Mouse (Mus musculus) stomach, embryonic 16.5 days (tissue): ENCODE data around the gene Rpl36a. TPM values are rescaled to one million over a fixed set of nuclear protein-coding genes. Genes with fewer than 3 reads are reported as not detected.

Experiments
- ATAC-seq: fragments of 200-750 bp; cut with Nextera tagmentation; 2 replicates; pipeline ENCODE4 v1.8.0; 2017; ENCODE audit warnings: moderate number of reproducible peaks, moderate TSS enrichment; ENCODE audit not compliant: insufficient read depth, low FRiP score
- H3K27ac ChIP-seq: fragments of 300-500 bp; sonication (generic); 2 replicates; pipeline ENCODE4 v1.5.1; 2014; ENCODE audit warnings: low read length
- H3K27me3 ChIP-seq: fragments of 300-500 bp; sonication (generic); 2 replicates; pipeline ENCODE4 v1.6.1; 2014; ENCODE audit warnings: low read length, control low read depth, mixed read lengths; ENCODE audit not compliant: control insufficient read depth, insufficient read depth
- H3K36me3 ChIP-seq: fragments of 300-500 bp; sonication (generic); 2 replicates; pipeline ENCODE4 v1.6.1; 2014; ENCODE audit warnings: low read length; ENCODE audit not compliant: control insufficient read depth, insufficient read depth
- H3K4me1 ChIP-seq: fragments of 300-500 bp; sonication (generic); 2 replicates; pipeline ENCODE4 v1.6.1; 2014; ENCODE audit warnings: low read length, control low read depth, mixed read lengths; ENCODE audit not compliant: control insufficient read depth, insufficient read depth
- H3K4me2 ChIP-seq: fragments of 300-500 bp; sonication (generic); 2 replicates; pipeline ENCODE4 v1.6.1; 2014; ENCODE audit warnings: low read depth, low read length, mixed read lengths
- H3K4me3 ChIP-seq: fragments of 300-500 bp; sonication (generic); replicated peaks from 2 replicates; pipeline ENCODE4 v1.5.1; 2014; ENCODE audit warnings: mild to moderate bottlenecking, low read length
- H3K9ac ChIP-seq: fragments of 300-500 bp; sonication (generic); 2 replicates; pipeline ENCODE4 v1.6.1; 2014; ENCODE audit warnings: low read length
- H3K9me3 ChIP-seq: fragments of 300-500 bp; sonication (generic); replicated peaks from 2 replicates; pipeline ENCODE4 v1.6.1; 2016; ENCODE audit warnings: low read length, control low read depth; ENCODE audit not compliant: control insufficient read depth
- WGBS: fragments of 180-500 bp; shearing (Covaris S2); extraction: QIAGEN DNeasy Blood & Tissue Kit; methylation state at CpG from one replicate; pipeline ENCODE4 v1.1.7; 2014; 5-methylcytosine and 5-hydroxymethylcytosine counted together
- polyA plus RNA-seq: library from polyadenylated mRNA; unstranded; fragments of >200 nt; fragmentation: Nextera tagmentation; extraction: Ambion mirVana; gene quantifications from 2 replicates; pipeline ENCODE4 v1.2.1, GENCODE M21; 2015

Gene Rpl36a
- polyA plus RNA-seq, 1 experiment from 2014 or later: 424 TPM

- Histone ChIP-seq H3K36me3 (no peaks in the 10 kb centered on the region), H3K4me3 (no peak overlapping the region), H3K4me1 (no peaks in the 10 kb centered on the region), H3K9ac (no peak overlapping the region), H3K27me3 (no peaks in the 10 kb centered on the region), H3K4me2 (no peak overlapping the region), H3K9me3 (no peaks in the 10 kb centered on the region), H3K27ac (no peak overlapping the region)
- ATAC-seq: no peak
- 74% methylated on average over 6 of the region's 6 CpGs for WGBS
Observed at GRCm38 (mm10) chrX:134554425-134554824, 31.0 kb upstream of the Rpl36a start.

GRCm38 (mm10) chrX:134564326-134564725 is 21.1 kb upstream of the Rpl36a start:
- H3K4me3 ChIP-seq: no peak overlapping the region
- no peaks in the 10 kb centered on the region for H3K36me3 ChIP-seq
- no peaks in the 10 kb centered on the region; the same call in 1 of the 2 replicates for H3K27me3 ChIP-seq
- no peak for ATAC-seq
- H3K4me2 ChIP-seq: no peak overlapping the region
- H3K27ac ChIP-seq: no peak overlapping the region
- 71% methylated on average over 4 of the region's 4 CpGs for WGBS
- H3K4me1 ChIP-seq: no peaks in the 10 kb centered on the region
- H3K9me3 ChIP-seq: no peaks in the 10 kb centered on the region
- no peak overlapping the region for H3K9ac ChIP-seq

GRCm38 (mm10) chrX:134566536-134567222 is 18.8 kb upstream of the Rpl36a start:
- H3K27ac ChIP-seq: no peak overlapping the region
- WGBS: 78% methylated on average over 8 of the region's 8 CpGs

GRCm38 (mm10) chrX:134577896-134578295 is 7.6 kb upstream of the Rpl36a start:
- H3K9me3 ChIP-seq: no peaks in the 10 kb centered on the region
- H3K27ac ChIP-seq: no peak overlapping the region
- H3K27me3 ChIP-seq: no peaks in the 10 kb centered on the region
- no peaks in the 10 kb centered on the region for H3K4me1 ChIP-seq
- no peaks in the 10 kb centered on the region for H3K36me3 ChIP-seq
- ATAC-seq: no peak
- H3K9ac ChIP-seq: no peak overlapping the region
- no peak overlapping the region for H3K4me2 ChIP-seq
- H3K4me3 ChIP-seq: no peak overlapping the region
- WGBS: 81% methylated on average over 4 of the region's 4 CpGs

More at GRCm38 (mm10) chrX:134566536-134567222, 18.8 kb upstream of the Rpl36a start:
- Histone ChIP-seq H3K27me3 (no peaks in the 10 kb centered on the region), H3K9ac (no peak overlapping the region), H3K4me2 (no peak overlapping the region), H3K4me1 (no peaks in the 10 kb centered on the region), H3K4me3 (no peak overlapping the region), H3K36me3 (no peaks in the 10 kb centered on the region), H3K9me3 (no peaks in the 10 kb centered on the region)
- no peak for ATAC-seq

DNA sequence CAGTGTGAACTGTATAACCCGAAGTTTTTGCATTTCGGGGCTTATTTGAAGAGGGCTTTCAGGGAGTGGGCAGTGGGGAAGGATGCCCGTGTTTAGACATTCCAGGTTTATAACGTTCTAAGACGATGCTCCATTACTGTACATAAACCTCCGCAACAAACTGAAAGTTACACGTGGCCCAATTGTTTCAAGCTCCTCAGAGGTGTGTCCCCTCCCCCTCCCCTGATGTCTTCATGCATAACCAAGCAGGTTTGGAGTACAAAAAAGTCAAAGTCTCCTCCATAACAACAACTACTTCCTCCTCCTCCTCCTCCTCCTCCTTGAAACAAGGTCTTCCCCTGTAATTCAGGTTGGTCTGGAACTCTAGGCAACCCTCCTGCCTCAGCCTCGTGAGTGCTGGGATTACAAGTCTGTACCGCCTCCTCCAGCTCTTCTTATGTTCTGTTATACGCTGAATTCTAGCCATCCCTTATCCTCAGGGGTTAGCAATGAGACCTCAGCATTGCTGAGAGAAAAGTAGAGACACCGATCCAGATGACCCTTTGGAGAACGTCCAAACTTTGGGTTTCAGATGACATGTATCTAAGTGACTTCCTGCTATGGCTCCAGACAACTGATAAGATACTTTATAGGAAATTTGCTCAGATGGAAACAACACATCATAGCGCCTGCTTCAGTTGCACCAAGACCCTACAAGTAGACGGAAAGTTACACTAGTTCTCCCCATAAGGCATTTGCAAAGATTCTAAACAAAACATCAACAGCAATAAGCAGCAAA is 4.7 kb upstream of the Rpl36a start:
- ATAC-seq: no peak
- no peak overlapping the region for H3K4me2 ChIP-seq
- no peak overlapping the region for H3K27ac ChIP-seq
- WGBS: 82% methylated on average over 14 of the region's 14 CpGs
- H3K4me3 ChIP-seq: no peak overlapping the region
- no peaks in the 10 kb centered on the region for H3K9me3 ChIP-seq
- no peaks in the 10 kb centered on the region for H3K36me3 ChIP-seq
- no peak overlapping the region for H3K9ac ChIP-seq
- H3K4me1 ChIP-seq: no peaks in the 10 kb centered on the region
- no peaks in the 10 kb centered on the region for H3K27me3 ChIP-seq

DNA sequence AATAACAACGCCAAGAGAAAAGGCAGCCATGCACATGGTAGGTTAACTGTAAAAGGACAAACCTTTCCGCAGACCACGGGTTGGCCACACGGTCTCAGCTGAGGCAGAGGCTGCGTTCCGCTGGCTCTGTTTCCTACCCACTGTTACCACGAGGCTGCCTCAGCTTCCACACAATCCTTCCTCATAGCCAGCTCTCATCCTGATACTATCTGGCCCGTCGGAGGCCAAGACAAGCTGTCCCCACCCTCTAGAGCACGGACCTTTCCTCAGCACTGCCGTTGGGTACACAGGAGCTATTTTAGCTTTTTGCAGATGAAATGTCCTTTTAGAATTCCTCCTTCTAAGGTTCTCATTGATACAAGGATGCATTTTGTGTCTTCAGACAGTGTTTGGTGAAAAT is 3.2 kb upstream of the Rpl36a start:
- no peak overlapping the region for H3K27ac ChIP-seq
- no peak overlapping the region for H3K9ac ChIP-seq
- no peak overlapping the region for H3K4me3 ChIP-seq
- no peaks in the 10 kb centered on the region for H3K4me1 ChIP-seq
- no peak for ATAC-seq
- no peaks in the 10 kb centered on the region for H3K36me3 ChIP-seq
- WGBS: 72% methylated on average over 11 of the region's 11 CpGs
- H3K9me3 ChIP-seq: no peaks in the 10 kb centered on the region
- no peaks in the 10 kb centered on the region for H3K27me3 ChIP-seq
- no peak overlapping the region for H3K4me2 ChIP-seq

DNA sequence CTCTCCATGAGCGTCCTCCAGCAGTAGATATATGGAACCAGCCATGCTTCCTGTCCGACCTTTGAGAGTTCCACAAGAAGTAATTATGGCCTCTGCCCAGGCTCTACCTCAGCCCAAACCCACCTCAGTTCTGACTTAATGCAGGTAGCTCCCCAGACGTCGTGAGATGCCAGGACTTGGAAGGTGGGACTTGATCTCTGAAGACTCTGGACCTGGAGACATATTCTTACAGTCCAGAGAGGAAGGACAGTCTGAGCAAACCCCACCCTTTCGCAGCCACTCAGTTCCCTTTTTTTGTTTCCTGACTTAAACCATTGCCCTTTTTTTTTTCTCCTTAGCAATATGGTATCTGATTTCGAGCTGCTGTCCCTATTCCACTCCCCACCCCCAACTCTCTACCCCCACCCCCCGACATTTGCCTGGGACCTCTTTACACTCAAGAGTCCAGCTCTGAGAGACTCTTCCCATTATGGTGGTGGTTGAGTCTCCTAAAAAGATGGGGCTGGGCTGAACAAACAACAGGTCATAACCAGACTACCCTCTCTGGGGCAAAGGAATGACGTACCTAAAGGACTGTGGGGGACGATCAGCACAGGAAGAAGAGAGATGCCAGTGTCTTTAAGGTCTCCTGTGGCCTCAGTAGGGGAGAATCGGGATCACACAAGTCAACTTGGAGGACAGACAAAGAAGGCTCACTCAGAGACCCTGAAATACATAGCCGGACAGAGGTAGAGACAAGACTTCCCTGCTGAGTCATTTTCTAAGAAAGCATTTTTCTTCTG is 2.4 kb upstream of the Rpl36a start, which contains the start of gene Btk:
Gene Btk, minus strand, starts transcription at position 683 of the 782 bp plus-strand sequence.
- no peak within 1 kb of the TSS for H3K4me3 ChIP-seq
- no peaks in the 10 kb centered on the region for H3K27me3 ChIP-seq
- H3K9ac ChIP-seq: no peak within 1 kb of the TSS
- H3K36me3 ChIP-seq: no peaks in the 10 kb centered on the region
- H3K4me1 ChIP-seq: no peaks in the 10 kb centered on the region
- H3K4me2 ChIP-seq: no peak within 1 kb of the TSS
- H3K27ac ChIP-seq: no peak within 1 kb of the TSS
- 82% methylated on average over 11 of the region's 11 CpGs for WGBS
- no peaks in the 10 kb centered on the region for H3K9me3 ChIP-seq
- no peak for ATAC-seq

DNA sequence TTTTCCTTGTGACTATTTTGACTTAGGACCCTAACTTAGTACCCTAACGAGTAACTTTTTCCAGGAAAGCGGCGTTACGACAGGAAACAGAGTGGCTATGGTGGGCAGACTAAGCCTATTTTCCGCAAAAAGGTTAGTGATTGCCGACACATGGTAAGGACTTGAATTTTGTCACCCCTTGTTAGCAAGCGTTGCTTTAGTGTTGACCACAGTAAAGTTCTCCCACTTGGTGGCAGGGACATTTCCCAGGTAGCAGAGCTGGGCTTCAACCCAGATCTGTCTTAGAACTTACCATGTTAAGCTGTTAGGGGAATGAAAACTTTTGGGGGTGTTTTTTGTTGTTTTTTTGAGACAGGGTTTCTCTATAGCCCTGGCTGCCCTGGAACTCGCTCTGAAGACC is 993 bp downstream of the Rpl36a start:
- WGBS: 26% methylated on average over 8 of the region's 8 CpGs
- Histone ChIP-seq H3K4me3 (peak overlapping the region; percentile 57), H3K9me3 (no peaks in the 10 kb centered on the region), H3K27ac (no peak overlapping the region), H3K27me3 (no peaks in the 10 kb centered on the region), H3K4me1 (no peaks in the 10 kb centered on the region), H3K36me3 (no peaks in the 10 kb centered on the region), H3K4me2 (peak overlapping the region; percentile 65), H3K9ac (peak overlapping the region; percentile 77)
- no peak for ATAC-seq

- no peak for ATAC-seq
- Histone ChIP-seq H3K4me1 (no peaks in the 10 kb centered on the region), H3K27me3 (no peaks in the 10 kb centered on the region), H3K27ac (no peak overlapping the region), H3K4me2 (no peak overlapping the region), H3K36me3 (no peaks in the 10 kb centered on the region), H3K9ac (no peak overlapping the region), H3K9me3 (no peaks in the 10 kb centered on the region), H3K4me3 (no peak overlapping the region)
- 76% methylated on average over 4 of the region's 4 CpGs for WGBS
Observed at GRCm38 (mm10) chrX:134588261-134588660, 2.8 kb downstream of the Rpl36a start.
